Mouse (Mus musculus) forebrain, embryonic 10.5 days (tissue): Measurements from ENCODE around the gene Trim56. TPM values are rescaled to one million over a fixed set of nuclear protein-coding genes. Genes with fewer than 3 reads are reported as not detected.

ENCODE experiments used
- DNase-seq: peaks from one replicate; pipeline ENCODE4 v3.0.0-alpha.2; 2017; ENCODE audit warnings: low spot score; ENCODE audit errors: extremely low spot score
- H3K27ac ChIP-seq: fragments of 300-500 bp; sonication (generic); 2 replicates; pipeline ENCODE4 v1.5.1; 2016; ENCODE audit warnings: mild to moderate bottlenecking
- H3K27me3 ChIP-seq: fragments of 300-500 bp; sonication (generic); 2 replicates; pipeline ENCODE4 v1.6.1; 2016; ENCODE audit warnings: mild to moderate bottlenecking; ENCODE audit not compliant: poor library complexity, severe bottlenecking
- H3K36me3 ChIP-seq: fragments of 300-500 bp; sonication (generic); replicated peaks from 2 replicates; pipeline ENCODE4 v1.6.1; 2016; ENCODE audit warnings: mild to moderate bottlenecking, moderate library complexity
- H3K4me1 ChIP-seq: fragments of 300-500 bp; sonication (generic); 2 replicates; pipeline ENCODE4 v1.6.1; 2016
- H3K4me3 ChIP-seq: fragments of 300-500 bp; sonication (generic); 2 replicates; pipeline ENCODE4 v1.5.1; 2016; ENCODE audit warnings: mild to moderate bottlenecking, moderate library complexity
- H3K9me3 ChIP-seq: fragments of 300-500 bp; sonication (generic); 2 replicates; pipeline ENCODE4 v1.6.1; 2016; ENCODE audit warnings: mild to moderate bottlenecking, moderate library complexity
- WGBS: fragments of 180-500 bp; shearing (Covaris S2); methylation state at CpG from one replicate; pipeline ENCODE4 v1.1.7; 2016; 5-methylcytosine and 5-hydroxymethylcytosine counted together
- polyA plus RNA-seq: library from polyadenylated mRNA; unstranded; fragments of >200 nt; fragmentation: Nextera tagmentation; extraction: Ambion mirVana; gene quantifications from 2 replicates; pipeline ENCODE4 v1.2.1, GENCODE M21; 2016

Trim56 gene
- polyA plus RNA-seq, 1 experiment from 2014 or later = 5.0 TPM

DNA sequence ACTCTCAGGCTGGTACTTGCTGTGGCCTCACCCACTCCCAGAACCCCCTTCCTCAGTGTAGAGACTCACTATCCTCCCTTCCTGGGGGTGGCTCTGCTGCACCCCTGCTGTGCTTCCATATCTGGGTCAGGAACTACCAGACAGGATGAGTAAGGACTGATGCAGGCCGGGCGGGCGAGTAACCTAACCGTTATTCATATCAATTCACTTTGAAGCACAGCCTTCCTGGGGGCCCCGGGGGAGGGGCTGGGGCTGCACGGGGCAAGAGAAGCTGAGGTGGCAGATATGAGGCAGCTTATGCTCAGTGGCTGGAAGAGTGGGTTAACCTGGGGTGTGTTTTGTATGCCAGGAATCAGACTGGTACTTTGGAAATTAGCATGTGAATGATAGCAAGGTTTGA is 31.0 kb downstream of the Trim56 start:
- no peaks in the 10 kb centered on the region for H3K36me3 ChIP-seq
- H3K27ac ChIP-seq = no peak overlapping the region
- H3K9me3 ChIP-seq = peaks cover 15% of the 10 kb centered on the region
- no peaks in the 10 kb centered on the region for H3K4me1 ChIP-seq
- H3K4me3 ChIP-seq = no peak overlapping the region
- 86% methylated on average over 6 of the region's 6 CpGs for WGBS
- no peak for DNase-seq
- H3K27me3 ChIP-seq = no peaks in the 10 kb centered on the region

DNA sequence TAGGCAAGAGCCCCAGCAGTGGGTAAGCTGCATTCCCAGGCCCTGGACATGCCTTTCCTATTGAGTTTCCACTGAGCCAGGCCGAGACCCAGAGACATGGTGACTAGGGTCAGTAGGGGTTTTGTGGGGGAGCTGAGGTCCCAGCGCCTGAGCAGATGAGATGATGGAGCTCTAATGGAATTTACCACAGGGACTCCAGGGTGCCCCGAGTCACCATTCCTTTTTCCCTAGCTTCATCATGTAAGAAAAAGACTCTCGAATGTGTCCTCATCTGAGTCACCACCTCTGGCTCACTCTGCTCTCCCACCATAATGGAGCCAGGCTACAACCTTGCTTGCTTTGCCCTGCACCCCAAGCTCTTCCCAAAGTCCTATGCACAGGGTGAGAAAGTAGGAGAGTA is 33.0 kb downstream of the Trim56 start:
- Histone ChIP-seq H3K4me3 (no peak overlapping the region), H3K27me3 (no peaks in the 10 kb centered on the region), H3K9me3 (peaks cover 15% of the 10 kb centered on the region), H3K27ac (no peak overlapping the region), H3K4me1 (0 out of 2 replicates have a peak, but pooled peaks cover 5% of the 10 kb centered on the region), H3K36me3 (no peaks in the 10 kb centered on the region)
- no peak for DNase-seq
- 88% methylated on average over 4 of the region's 4 CpGs for WGBS

DNA sequence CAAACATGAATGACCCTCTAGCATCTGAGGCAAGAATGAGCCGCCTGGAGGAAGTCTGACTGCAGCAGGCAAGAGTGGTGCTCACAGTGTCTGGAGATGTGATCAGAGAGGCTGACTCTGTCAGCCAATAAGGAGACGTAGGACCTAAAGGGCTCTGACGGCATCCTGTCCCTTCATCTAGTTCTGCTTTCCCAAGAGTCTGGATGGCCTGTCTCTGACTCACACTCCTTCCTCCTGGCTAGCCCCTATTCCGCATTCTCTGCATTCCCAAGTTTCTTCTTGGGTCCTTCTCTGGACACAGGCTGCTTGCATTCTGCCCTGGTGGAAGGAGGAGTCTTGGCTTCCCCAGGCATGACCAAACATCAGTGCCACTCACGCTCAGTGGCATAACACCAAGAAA is 36.2 kb downstream of the Trim56 start:
- peaks cover 19% of the 10 kb centered on the region for H3K4me1 ChIP-seq
- WGBS = 67% methylated on average over 5 of the region's 5 CpGs

DNA sequence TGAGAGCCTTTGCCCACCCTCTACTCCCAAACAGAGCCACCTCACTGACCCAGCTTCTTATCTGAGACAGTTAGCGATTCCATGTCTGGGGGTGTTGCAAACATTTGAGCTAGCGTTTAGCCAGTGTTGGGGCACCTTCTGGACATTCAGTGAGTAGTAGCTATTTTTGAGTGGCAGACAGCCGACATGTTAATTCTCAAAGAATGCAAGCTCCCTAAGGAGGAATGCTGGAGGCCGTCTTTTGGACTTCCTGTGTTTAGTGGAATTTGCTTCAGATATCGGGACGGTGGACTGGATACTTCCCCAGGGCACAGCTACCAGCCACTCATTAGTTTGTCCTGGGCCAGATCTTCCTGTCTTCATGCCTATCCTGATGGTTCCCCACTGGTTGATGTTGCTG is 37.4 kb downstream of the Trim56 start:
- Histone ChIP-seq H3K27ac (no peak overlapping the region), H3K36me3 (no peaks in the 10 kb centered on the region), H3K4me1 (peaks cover 28% of the 10 kb centered on the region), H3K9me3 (no peaks in the 10 kb centered on the region), H3K27me3 (no peaks in the 10 kb centered on the region), H3K4me3 (no peak overlapping the region)
- WGBS = 71% methylated on average over 6 of the region's 6 CpGs
- no peak for DNase-seq

More for the DNA sequence above, 36.2 kb downstream of the Trim56 start:
- no peak for DNase-seq
- Histone ChIP-seq H3K4me3 (no peak overlapping the region), H3K36me3 (no peaks in the 10 kb centered on the region), H3K27ac (no peak overlapping the region), H3K27me3 (no peaks in the 10 kb centered on the region), H3K9me3 (no peaks in the 10 kb centered on the region)

DNA sequence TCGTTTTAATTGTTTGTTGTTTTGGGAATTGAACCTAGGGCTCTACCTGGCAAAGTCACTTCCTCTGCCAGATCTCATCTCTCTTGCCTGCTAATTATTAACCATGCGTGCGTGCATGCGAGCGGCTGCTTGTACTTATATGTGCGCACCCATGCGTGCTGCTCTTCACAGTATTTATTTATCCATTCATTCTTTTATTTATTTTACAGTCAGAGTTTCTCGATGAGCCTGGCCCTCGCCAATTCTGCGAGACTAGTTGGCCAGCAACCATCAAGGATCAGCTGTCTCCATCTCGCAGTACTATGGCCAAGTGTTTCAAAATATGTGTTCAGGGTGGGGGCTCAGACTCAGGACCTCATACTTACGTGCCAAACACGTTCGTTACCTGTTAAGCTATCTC is 38.0 kb downstream of the Trim56 start:
- DNase-seq = no peak
- no peak overlapping the region for H3K27ac ChIP-seq
- no peak overlapping the region for H3K4me3 ChIP-seq
- 89% methylated on average over 14 of the region's 14 CpGs for WGBS
- H3K4me1 ChIP-seq = peaks cover 28% of the 10 kb centered on the region
- H3K9me3 ChIP-seq = no peaks in the 10 kb centered on the region
- H3K27me3 ChIP-seq = no peaks in the 10 kb centered on the region
- H3K36me3 ChIP-seq = no peaks in the 10 kb centered on the region

DNA sequence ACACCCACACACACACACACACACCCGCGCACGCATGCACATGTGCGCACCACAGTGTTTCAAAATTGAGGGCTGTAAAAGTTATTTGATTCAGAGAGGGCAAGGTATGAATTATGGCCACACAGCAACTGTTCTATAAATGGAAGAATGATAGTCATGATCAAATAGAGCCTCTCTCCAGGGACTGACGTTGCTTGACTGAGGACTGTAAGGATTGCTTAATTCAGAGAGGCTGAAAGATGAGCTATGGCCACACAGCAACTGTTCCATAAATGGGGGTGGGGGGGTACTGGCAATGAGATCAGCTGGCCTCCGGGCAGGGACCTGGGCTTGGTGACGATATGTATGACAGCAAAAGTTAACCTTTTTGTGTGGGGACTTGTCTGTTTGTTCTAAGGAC is 38.8 kb downstream of the Trim56 start:
- DNase-seq = no peak
- H3K4me1 ChIP-seq = peaks cover 35% of the 10 kb centered on the region
- no peaks in the 10 kb centered on the region for H3K36me3 ChIP-seq
- H3K9me3 ChIP-seq = no peaks in the 10 kb centered on the region
- no peaks in the 10 kb centered on the region for H3K27me3 ChIP-seq
- WGBS = 94% methylated on average over 7 of the region's 7 CpGs
- H3K27ac ChIP-seq = no peak overlapping the region
- no peak overlapping the region for H3K4me3 ChIP-seq

DNA sequence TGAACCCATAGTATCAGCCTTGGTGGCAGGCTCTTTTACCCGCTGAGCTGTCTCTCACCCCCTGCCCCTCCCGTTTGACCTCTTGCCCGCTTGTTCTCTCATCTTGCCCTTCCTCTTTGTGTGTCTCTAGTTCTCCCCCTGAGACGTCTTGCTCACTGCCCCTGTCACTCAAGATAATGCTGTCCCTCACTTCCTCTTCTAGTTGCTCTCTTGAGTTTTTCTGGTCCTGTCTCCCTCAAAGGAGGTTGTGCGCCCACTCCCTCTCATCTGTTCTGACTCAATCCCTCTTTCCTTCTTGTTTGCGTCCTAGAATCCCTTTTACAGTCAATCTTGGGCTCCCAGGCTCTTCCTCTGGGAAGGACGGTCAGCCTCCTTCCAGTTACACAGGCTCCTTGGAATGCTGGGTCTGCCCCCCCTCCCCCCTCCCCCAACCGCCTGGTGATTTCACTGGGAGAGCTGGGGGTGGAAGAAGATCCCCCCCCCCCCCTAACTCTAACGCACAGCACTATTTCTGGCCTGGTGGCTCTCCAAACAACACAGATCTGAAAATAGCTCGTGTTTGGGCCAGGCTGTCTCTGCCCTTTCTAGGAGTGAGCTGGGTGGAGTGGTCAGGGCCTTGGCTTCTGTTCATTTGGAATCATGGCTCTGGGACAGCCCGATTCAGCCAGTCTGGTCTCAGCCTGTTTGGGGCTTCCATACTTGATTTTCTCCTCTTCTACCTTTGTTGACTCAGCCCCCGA is 39.6 kb downstream of the Trim56 start:
- 53% methylated on average over 12 of the region's 12 CpGs for WGBS
- Histone ChIP-seq H3K9me3 (no peaks in the 10 kb centered on the region), H3K36me3 (no peaks in the 10 kb centered on the region), H3K27me3 (no peaks in the 10 kb centered on the region), H3K4me1 (peaks cover 42% of the 10 kb centered on the region), H3K27ac (peak overlapping the region; percentile 44; the same call in 1 of the 2 replicates), H3K4me3 (no peak overlapping the region)
- no peak for DNase-seq

DNA sequence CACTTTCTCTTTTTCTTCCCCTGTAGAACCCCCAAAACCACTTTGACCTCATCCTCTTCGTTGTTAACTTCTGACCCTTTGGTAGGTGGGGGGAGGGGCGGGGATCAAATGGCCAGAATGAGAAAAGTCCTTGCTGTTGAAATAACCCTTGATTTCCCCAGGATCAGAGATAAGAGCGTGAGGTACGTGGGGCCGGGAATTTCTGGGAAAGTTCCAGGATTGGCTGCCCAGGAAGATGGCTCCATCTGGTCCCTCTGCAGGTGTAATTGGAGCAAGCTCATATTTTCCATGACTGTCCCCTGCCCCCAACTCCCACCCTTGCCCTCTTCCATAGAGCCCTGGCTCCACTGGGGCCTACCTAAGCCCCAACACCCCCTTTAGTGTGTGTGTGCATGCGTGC is 40.3 kb downstream of the Trim56 start:
- no peak for DNase-seq
- peaks cover 42% of the 10 kb centered on the region for H3K4me1 ChIP-seq
- H3K36me3 ChIP-seq = no peaks in the 10 kb centered on the region
- no peak overlapping the region for H3K4me3 ChIP-seq
- 75% methylated on average over 6 of the region's 6 CpGs for WGBS
- H3K27me3 ChIP-seq = no peaks in the 10 kb centered on the region
- no peak overlapping the region for H3K27ac ChIP-seq
- no peaks in the 10 kb centered on the region for H3K9me3 ChIP-seq

DNA sequence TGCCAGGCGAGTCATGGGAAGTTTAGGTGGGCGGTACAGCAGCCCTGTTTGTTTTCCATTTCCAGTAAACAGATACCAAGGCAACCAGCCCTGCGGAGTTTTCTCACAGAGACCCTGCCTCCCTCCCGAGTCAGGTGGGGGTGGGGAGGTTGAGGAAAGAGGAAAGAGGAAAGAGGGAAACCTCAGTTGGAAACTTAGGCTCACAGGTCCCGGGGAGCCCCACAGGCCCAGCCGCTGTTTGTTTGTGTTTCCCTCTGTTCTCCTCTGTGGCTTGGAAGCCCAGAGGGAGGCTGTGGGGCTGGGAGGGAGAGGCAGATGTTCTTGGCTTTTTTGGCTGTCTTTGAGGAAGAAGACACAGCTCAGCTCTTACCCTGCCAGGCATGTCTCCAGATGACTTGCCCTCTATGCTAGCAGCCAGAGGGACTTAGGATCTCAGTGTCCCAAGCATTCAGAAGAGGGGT is 41.8 kb downstream of the Trim56 start:
- peaks cover 39% of the 10 kb centered on the region for H3K4me1 ChIP-seq
- no peaks in the 10 kb centered on the region for H3K9me3 ChIP-seq
- H3K4me3 ChIP-seq = no peak overlapping the region
- 36% methylated on average over 6 of the region's 6 CpGs for WGBS
- DNase-seq = no peak
- no peaks in the 10 kb centered on the region for H3K27me3 ChIP-seq
- H3K27ac ChIP-seq = peak overlapping the region; percentile 35; the same call in 1 of the 2 replicates
- no peaks in the 10 kb centered on the region for H3K36me3 ChIP-seq

DNA sequence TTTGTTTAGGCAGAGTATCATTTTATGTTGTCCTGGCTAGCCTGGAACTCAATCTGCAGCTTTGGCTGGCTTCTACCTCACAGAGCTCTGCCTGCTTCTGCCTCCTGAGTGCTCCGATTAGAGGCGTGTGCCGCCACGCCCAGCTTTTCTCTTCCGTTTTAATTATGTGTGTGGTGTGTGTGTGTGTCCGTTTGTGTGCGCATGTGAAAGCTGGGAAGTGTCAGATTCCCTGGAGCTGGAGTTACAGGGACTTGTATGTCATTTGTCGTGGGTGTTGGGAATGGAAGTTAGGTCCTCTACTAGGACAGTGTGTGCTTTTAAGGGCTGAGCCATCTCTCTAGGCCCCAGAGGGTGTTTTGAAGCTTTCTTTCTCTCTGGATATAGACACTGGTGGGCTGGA is 42.9 kb downstream of the Trim56 start:
- H3K36me3 ChIP-seq = no peaks in the 10 kb centered on the region
- no peaks in the 10 kb centered on the region for H3K27me3 ChIP-seq
- WGBS = 93% methylated on average over 8 of the region's 8 CpGs
- no peak overlapping the region for H3K27ac ChIP-seq
- no peak for DNase-seq
- no peaks in the 10 kb centered on the region for H3K9me3 ChIP-seq
- peaks cover 37% of the 10 kb centered on the region for H3K4me1 ChIP-seq
- H3K4me3 ChIP-seq = no peak overlapping the region

DNA sequence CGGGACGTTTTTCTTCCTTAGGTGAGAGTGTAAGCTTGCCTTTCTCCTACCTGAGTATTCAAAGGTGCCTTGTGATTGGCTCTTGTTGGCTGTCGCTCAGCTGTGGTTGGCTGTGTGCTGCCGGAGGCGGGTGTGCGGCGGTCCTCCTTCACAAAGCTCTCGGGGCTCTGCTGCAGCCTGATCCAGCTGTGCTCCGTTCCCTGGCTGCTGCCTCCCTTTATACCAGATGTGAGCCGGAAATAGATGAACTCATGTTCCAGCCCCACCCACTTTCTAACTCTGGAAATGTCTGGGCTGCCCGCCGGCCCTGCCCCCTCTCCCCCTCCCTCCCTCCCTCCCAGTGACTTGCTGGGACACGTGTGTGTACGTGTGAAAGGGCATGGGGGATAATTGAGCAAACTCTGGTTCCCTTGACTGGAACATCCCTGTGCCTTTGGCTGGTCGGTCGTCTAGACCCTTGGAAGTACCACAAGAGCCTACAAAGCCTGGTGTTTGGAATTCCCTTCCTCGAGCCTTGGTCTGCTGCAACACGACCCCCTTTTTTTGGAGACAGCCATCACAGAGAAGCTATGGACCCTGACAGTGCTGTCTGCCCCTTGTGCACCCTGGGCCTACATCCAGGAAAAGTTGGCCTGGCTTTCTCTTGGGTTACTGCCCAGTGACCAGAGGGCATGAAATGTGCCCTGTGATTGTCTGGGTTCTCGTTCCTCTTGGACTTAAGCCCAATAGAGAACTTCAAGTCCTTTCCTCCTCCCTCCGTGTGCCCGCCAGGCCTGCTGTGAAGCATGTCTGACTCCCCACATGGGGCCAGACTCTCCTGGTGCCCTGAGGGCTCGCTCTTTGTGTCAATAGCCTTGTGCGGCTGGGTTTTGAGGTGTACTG is 43.7 kb downstream of the Trim56 start, which contains the start of gene Serpine1:
Gene Serpine1 (minus strand): TSS at position 190 of the 882 bp plus-strand sequence.
- peaks cover 37% of the 10 kb centered on the region for H3K4me1 ChIP-seq
- no peaks in the 10 kb centered on the region for H3K9me3 ChIP-seq
- H3K27ac ChIP-seq = peak within 1 kb of the TSS; percentile 73
- no peaks in the 10 kb centered on the region for H3K36me3 ChIP-seq
- peak; percentile 71 for DNase-seq
- peak within 1 kb of the TSS; percentile 46 for H3K4me3 ChIP-seq
- WGBS = 24% methylated on average over 23 of the region's 23 CpGs
- no peaks in the 10 kb centered on the region for H3K27me3 ChIP-seq

DNA sequence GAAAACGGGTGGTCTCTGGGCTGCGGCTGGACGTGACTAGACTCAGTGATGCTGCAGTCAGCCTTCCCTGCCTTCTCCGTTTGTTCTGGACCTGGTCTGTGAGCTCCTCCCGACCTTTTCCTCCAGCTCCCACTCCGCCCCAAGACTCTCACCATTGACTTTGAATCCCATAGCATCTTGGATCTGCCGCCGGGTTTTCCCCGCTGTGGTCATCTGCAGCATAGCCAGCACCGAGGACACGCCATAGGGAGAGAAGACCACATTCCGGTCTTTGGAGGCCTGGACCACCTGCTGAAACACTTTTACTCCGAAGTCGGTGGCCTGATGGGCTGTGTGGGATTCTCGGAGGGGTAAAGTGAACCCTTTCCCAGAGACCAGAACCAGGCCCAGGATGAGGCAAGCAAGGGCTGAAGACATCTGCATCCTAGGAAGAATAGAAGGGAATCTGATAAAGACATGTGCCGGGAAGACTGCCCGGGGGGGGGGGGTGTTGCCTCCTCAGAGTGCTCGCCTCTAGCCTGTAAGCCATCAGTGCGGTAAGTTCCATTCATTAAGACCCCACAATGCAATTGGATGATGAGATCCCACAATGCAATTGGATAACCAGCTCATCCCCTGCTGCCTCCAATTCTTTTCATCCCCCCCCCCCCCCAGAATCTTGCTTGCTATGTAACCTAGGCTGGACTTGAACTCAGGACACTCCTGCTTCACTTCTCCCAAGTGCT is 45.0 kb downstream of the Trim56 start:
- H3K27ac ChIP-seq = no peak overlapping the region
- no peak for DNase-seq
- H3K4me3 ChIP-seq = no peak overlapping the region
- H3K9me3 ChIP-seq = no peaks in the 10 kb centered on the region
- H3K27me3 ChIP-seq = no peaks in the 10 kb centered on the region
- H3K4me1 ChIP-seq = peaks cover 30% of the 10 kb centered on the region
- H3K36me3 ChIP-seq = no peaks in the 10 kb centered on the region
- WGBS = 88% methylated on average over 19 of the region's 19 CpGs
